Mouse (Mus musculus) cortical plate, adult 2 months (tissue): ENCODE results near the gene Prrc2b.

Experiments used
- CTCF ChIP-seq: fragments of 200-500 bp; IDR thresholded peaks from 2 replicates; pipeline ENCODE4 v1.5.1; 2011; ENCODE audit warnings: mild to moderate bottlenecking, control low read depth, low read length; ENCODE audit not compliant: insufficient read depth; ENCODE audit errors: extremely low read depth
- POLR2A ChIP-seq: fragments of 200-500 bp; IDR thresholded peaks from 2 replicates; pipeline ENCODE4 v1.6.1; 2011; ENCODE audit warnings: mild to moderate bottlenecking, low read length, control low read depth; ENCODE audit not compliant: insufficient read depth; ENCODE audit errors: extremely low read depth

GRCm38 (mm10) chr2:32220969-32221368, 70.1 kb downstream of the Prrc2b start:
- TF ChIP-seq CTCF (no peak), POLR2A (no peak)
